9 mouse cellular contexts compared by ENCODE assay signal in genomic region chr2:164456413-164456812, GRCm38 (mm10). TPM values are rescaled to one million over a fixed set of nuclear protein-coding genes. Genes with fewer than 3 reads are reported as not detected.
DNase-seq lines count a peak whose midpoint lies in the region; ATAC-seq lines count a peak whose summit lies in the region.
"Had no signal": no experiment of that assay in that cellular context is flagged by ENCODE, and none has a peak within 500 bp of the region (broad histone marks: within the 10 kb centered on the region; RNA-seq: fewer than 3 reads in every experiment).

No protein-coding gene starts in this region.

- peak overlapping the region; percentile 85 for H3K27ac ChIP-seq in hindbrain, embryonic 10.5 days
- no peak overlapping the region for H3K27ac ChIP-seq in hindbrain, embryonic 11.5 days (ENCODE audit: low read depth, low read length)
- H3K27ac ChIP-seq in hindbrain, embryonic 15.5 days (replicated peaks) = no peak overlapping the region
- H3K27ac ChIP-seq in midbrain, embryonic 14.5 days (replicated peaks; ENCODE audit: low read depth, low read length) = no peak overlapping the region

- DNase-seq in hindbrain, embryonic 10.5 days (ENCODE audit: low spot score) = no peak
- DNase-seq in hindbrain, embryonic 11.5 days (ENCODE audit: low spot score) = no peak
- peak; percentile 41 for DNase-seq in adipocyte (ENCODE audit: low spot score)
- no peak for DNase-seq in midbrain, embryonic 14.5 days
- no peak for DNase-seq in cerebellum, adult 8-10 months
- no peak for DNase-seq in thymus, adult 18-20 months
- no peak for DNase-seq in ovary, postnatal 14 days (ENCODE audit: low spot score)

- peaks cover 35% of the 10 kb centered on the region for H3K4me1 ChIP-seq in hindbrain, embryonic 10.5 days (replicated peaks)
- peaks cover 3% of the 10 kb centered on the region; the same call in 1 of the 2 replicates for H3K4me1 ChIP-seq in hindbrain, embryonic 11.5 days (replicated peaks; ENCODE audit: control insufficient read depth, insufficient read depth, low read length)
- H3K4me1 ChIP-seq in hindbrain, embryonic 15.5 days (replicated peaks) = no peaks in the 10 kb centered on the region
- H3K4me1 ChIP-seq in midbrain, embryonic 14.5 days (ENCODE audit: control insufficient read depth, insufficient read depth, low read length) = 0 out of 2 replicates have a peak, but pooled peaks cover 5% of the 10 kb centered on the region

- ATAC-seq in hindbrain, embryonic 11.5 days (ENCODE audit: low FRiP score) = no peak
- ATAC-seq in hindbrain, embryonic 15.5 days (ENCODE audit: low FRiP score, low read depth) = no peak
- no peak for ATAC-seq in midbrain, embryonic 14.5 days (ENCODE audit: low FRiP score, low TSS enrichment)

- 96% methylated on average over 1 of the region's 1 CpGs for WGBS in hindbrain, embryonic 10.5 days
- 85% methylated on average over 1 of the region's 1 CpGs for WGBS in hindbrain, embryonic 11.5 days
- 82% methylated on average over 1 of the region's 1 CpGs for WGBS in hindbrain, embryonic 15.5 days
- 84% methylated on average over 1 of the region's 1 CpGs for WGBS in midbrain, embryonic 14.5 days

- H3K4me3 ChIP-seq in hindbrain, embryonic 10.5 days = peak overlapping the region; percentile 29; the same call in 1 of the 2 replicates
- H3K4me3 ChIP-seq in hindbrain, embryonic 11.5 days (ENCODE audit: low read depth, low read length) = no peak overlapping the region
- no peak overlapping the region for H3K4me3 ChIP-seq in hindbrain, embryonic 15.5 days
- no peak overlapping the region for H3K4me3 ChIP-seq in midbrain, embryonic 14.5 days (replicated peaks; ENCODE audit: low read depth, low read length)

- H3K9ac ChIP-seq in hindbrain, embryonic 11.5 days (ENCODE audit: low read depth, low read length) = no peak overlapping the region
- no peak overlapping the region for H3K9ac ChIP-seq in hindbrain, embryonic 15.5 days
- H3K9ac ChIP-seq in midbrain, embryonic 14.5 days (replicated peaks; ENCODE audit: low read length) = no peak overlapping the region

- H3K9me3 ChIP-seq in hindbrain, embryonic 10.5 days = no peaks in the 10 kb centered on the region
- H3K9me3 ChIP-seq in hindbrain, embryonic 11.5 days (ENCODE audit: control insufficient read depth, low read length) = no peaks in the 10 kb centered on the region
- no peaks in the 10 kb centered on the region for H3K9me3 ChIP-seq in hindbrain, embryonic 15.5 days
- no peaks in the 10 kb centered on the region for H3K9me3 ChIP-seq in midbrain, embryonic 14.5 days (ENCODE audit: control insufficient read depth, low read length)
- H3K9me3 ChIP-seq: G1E had no signal

- H3K27me3 ChIP-seq in hindbrain, embryonic 10.5 days (ENCODE audit: insufficient read depth, poor library complexity, severe bottlenecking) = 0 out of 2 replicates have a peak, but pooled peaks cover 6% of the 10 kb centered on the region
- no peaks in the 10 kb centered on the region for H3K27me3 ChIP-seq in hindbrain, embryonic 11.5 days (ENCODE audit: control insufficient read depth, insufficient read depth, low read length)
- no peaks in the 10 kb centered on the region for H3K27me3 ChIP-seq in hindbrain, embryonic 15.5 days
- no peaks in the 10 kb centered on the region for H3K27me3 ChIP-seq in midbrain, embryonic 14.5 days (ENCODE audit: control insufficient read depth, insufficient read depth, low read length)

- no peaks in the 10 kb centered on the region for H3K36me3 ChIP-seq in hindbrain, embryonic 10.5 days
- no peaks in the 10 kb centered on the region for H3K36me3 ChIP-seq in hindbrain, embryonic 11.5 days (ENCODE audit: control insufficient read depth, insufficient read depth, low read length)
- H3K36me3 ChIP-seq in hindbrain, embryonic 15.5 days = no peaks in the 10 kb centered on the region
- no peaks in the 10 kb centered on the region for H3K36me3 ChIP-seq in midbrain, embryonic 14.5 days (ENCODE audit: control insufficient read depth, insufficient read depth, low read length)
- H3K36me3 ChIP-seq: G1E had no signal

- no peak overlapping the region for H3K4me2 ChIP-seq in hindbrain, embryonic 11.5 days (replicated peaks; ENCODE audit: low read depth, low read length)
- peak overlapping the region; percentile 25; the same call in 1 of the 2 replicates for H3K4me2 ChIP-seq in hindbrain, embryonic 15.5 days
- H3K4me2 ChIP-seq in midbrain, embryonic 14.5 days (ENCODE audit: low read length) = peak overlapping the region; percentile 33; the same call in 1 of the 2 replicates

RNA-seq across cellular contexts. Expression of gene Sys1, which starts 0.4 kb away (rescaled TPM):
- 61.5 and 76.4 TPM in 2 replicates for polyA plus RNA-seq in hindbrain, embryonic 10.5 days (2016; fragmentation: Nextera tagmentation; extraction: Ambion mirVana)
- polyA plus RNA-seq in hindbrain, embryonic 11.5 days (2014; fragmentation: Nextera tagmentation; extraction: Ambion mirVana) = 71.3 and 72.2 TPM in 2 replicates
- 82.7 and 88.2 TPM in 2 replicates for polyA plus RNA-seq in hindbrain, embryonic 15.5 days (2015; fragmentation: Nextera tagmentation; extraction: Ambion mirVana)
- polyA plus RNA-seq in midbrain, embryonic 14.5 days (2014; fragmentation: Nextera tagmentation; extraction: Ambion mirVana) = 93.1 and 97.2 TPM in 2 replicates

RNA-seq across cellular contexts. Expression of gene Gm20458, which starts 4.4 kb away (rescaled TPM):
- 4.4 and 4.5 TPM in 2 replicates for polyA plus RNA-seq in hindbrain, embryonic 10.5 days (2016; fragmentation: Nextera tagmentation; extraction: Ambion mirVana)
- polyA plus RNA-seq in hindbrain, embryonic 11.5 days (2014; fragmentation: Nextera tagmentation; extraction: Ambion mirVana) = 4.8 and 5.4 TPM in 2 replicates
- 5.0 and 6.6 TPM in 2 replicates for polyA plus RNA-seq in hindbrain, embryonic 15.5 days (2015; fragmentation: Nextera tagmentation; extraction: Ambion mirVana)
- polyA plus RNA-seq in midbrain, embryonic 14.5 days (2014; fragmentation: Nextera tagmentation; extraction: Ambion mirVana) = 3.4 and 5.1 TPM in 2 replicates

RNA-seq across cellular contexts. Expression of gene Sdc4, which starts 12.7 kb away (rescaled TPM):
- 14.8 and 18.0 TPM in 2 replicates for polyA plus RNA-seq in hindbrain, embryonic 10.5 days (2016; fragmentation: Nextera tagmentation; extraction: Ambion mirVana)
- 9.8 and 11.6 TPM in 2 replicates for polyA plus RNA-seq in hindbrain, embryonic 11.5 days (2014; fragmentation: Nextera tagmentation; extraction: Ambion mirVana)
- polyA plus RNA-seq in hindbrain, embryonic 15.5 days (2015; fragmentation: Nextera tagmentation; extraction: Ambion mirVana) = 9.4 and 10.4 TPM in 2 replicates
- polyA plus RNA-seq in midbrain, embryonic 14.5 days (2014; fragmentation: Nextera tagmentation; extraction: Ambion mirVana) = 2.4 and 4.9 TPM in 2 replicates
- polyA plus RNA-seq: G1E had no signal

RNA-seq across cellular contexts. Expression of gene Trp53tg5, which starts 17.1 kb away (rescaled TPM):
- not detected in 2 replicates for polyA plus RNA-seq in hindbrain, embryonic 10.5 days (2016; fragmentation: Nextera tagmentation; extraction: Ambion mirVana)
- polyA plus RNA-seq in hindbrain, embryonic 11.5 days (2014; fragmentation: Nextera tagmentation; extraction: Ambion mirVana) = not detected in 2 replicates
- polyA plus RNA-seq in hindbrain, embryonic 15.5 days (2015; fragmentation: Nextera tagmentation; extraction: Ambion mirVana) = not detected in 2 replicates
- not detected in 2 replicates for polyA plus RNA-seq in midbrain, embryonic 14.5 days (2014; fragmentation: Nextera tagmentation; extraction: Ambion mirVana)
- polyA plus RNA-seq: G1E had no signal

RNA-seq across cellular contexts. Expression of gene Dbndd2, which starts 29.5 kb away (rescaled TPM):
- 1.9 and 3.3 TPM in 2 replicates for polyA plus RNA-seq in hindbrain, embryonic 10.5 days (2016; fragmentation: Nextera tagmentation; extraction: Ambion mirVana)
- 2.4 and 3.8 TPM in 2 replicates for polyA plus RNA-seq in hindbrain, embryonic 11.5 days (2014; fragmentation: Nextera tagmentation; extraction: Ambion mirVana)
- 22.8 and 23.1 TPM in 2 replicates for polyA plus RNA-seq in hindbrain, embryonic 15.5 days (2015; fragmentation: Nextera tagmentation; extraction: Ambion mirVana)
- polyA plus RNA-seq in midbrain, embryonic 14.5 days (2014; fragmentation: Nextera tagmentation; extraction: Ambion mirVana) = 11.4 and 11.8 TPM in 2 replicates
